Mouse (Mus musculus): ENCODE results near the gene Fgf13. TPM values are rescaled to one million over a fixed set of nuclear protein-coding genes. Genes with fewer than 3 reads are reported as not detected.

Gene Fgf13
- polyA plus RNA-seq, 1 experiment = not detected

DNA sequence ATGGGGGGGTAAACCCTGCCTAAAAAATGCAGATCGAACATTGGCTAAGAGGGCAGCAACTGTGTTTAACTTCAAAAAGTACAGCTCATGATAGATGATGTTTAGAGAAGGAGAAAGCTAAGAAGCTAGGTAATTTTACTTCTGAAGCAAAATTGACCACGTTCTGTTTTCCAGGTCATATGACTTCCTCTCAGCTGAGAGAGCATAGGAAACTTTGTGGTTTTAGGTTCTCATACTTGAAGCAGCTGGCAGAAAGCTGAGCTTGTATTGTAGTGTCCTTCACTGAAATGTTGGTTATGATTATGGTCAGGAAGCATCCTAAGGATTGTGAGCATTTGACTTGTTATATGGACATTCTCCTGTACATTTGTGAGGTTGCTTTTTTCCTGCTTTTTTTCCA, 425.9 kb downstream of the Fgf13 start:
- no peak overlapping the region for H3K4me3 ChIP-seq (ENCODE audit: insufficient read depth, poor library complexity, severe bottlenecking)
- TF ChIP-seq CEBPB (IDR thresholded peaks at IDR 0.05; ENCODE audit: low read depth) = no peak
- no peak for TF ChIP-seq MYOG (IDR thresholded peaks at IDR 0.05; ENCODE audit: control insufficient read depth, extremely low read depth, insufficient read length)
- no peak for TF ChIP-seq USF1 (IDR thresholded peaks at IDR 0.05; ENCODE audit: low read depth)
- TF ChIP-seq FOSL1 (IDR thresholded peaks at IDR 0.05; ENCODE audit: insufficient read depth, low read length, poor library complexity, severe bottlenecking) = no peak
- no peak for TF ChIP-seq CTCF (IDR thresholded peaks at IDR 0.05; ENCODE audit: control insufficient read depth, insufficient read depth, insufficient read length)
- H3K27me3 ChIP-seq (ENCODE audit: control insufficient read depth, insufficient read depth, insufficient read length) = no peaks in the 10 kb centered on the region
- H3K79me3 ChIP-seq (ENCODE audit: low read depth) = no peaks in the 10 kb centered on the region
- no peaks in the 10 kb centered on the region for H3K36me3 ChIP-seq (ENCODE audit: control insufficient read depth, insufficient read depth)
- H3K79me2 ChIP-seq (ENCODE audit: control insufficient read depth, insufficient read depth) = no peaks in the 10 kb centered on the region
- no peak overlapping the region for H3ac ChIP-seq (ENCODE audit: control insufficient read depth, insufficient read length, low read depth)

DNA sequence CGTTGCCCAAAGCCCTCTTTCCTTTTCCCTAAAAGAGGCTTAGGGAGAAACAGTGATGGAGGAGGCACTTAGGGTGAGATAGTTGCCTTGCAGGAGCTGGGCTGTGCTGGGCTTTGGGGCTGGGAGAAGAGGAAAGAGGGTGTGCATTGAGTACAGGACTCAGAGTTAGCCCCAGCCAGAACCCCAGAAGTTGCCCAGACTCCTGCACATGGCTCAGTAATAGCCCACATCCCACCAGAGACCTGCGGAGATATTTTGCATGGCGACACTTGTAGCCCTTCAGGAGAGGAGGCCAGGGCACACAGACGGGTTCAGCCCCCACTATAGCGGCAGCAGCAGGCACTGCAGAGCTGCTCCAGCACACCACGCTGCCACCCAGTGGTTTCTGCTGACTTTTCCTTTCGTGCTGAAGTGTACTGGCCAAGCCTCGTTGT, 432.9 kb downstream of the Fgf13 start:
- H3K27me3 ChIP-seq (ENCODE audit: control insufficient read depth, insufficient read depth, insufficient read length) = no peaks in the 10 kb centered on the region
- H3ac ChIP-seq (ENCODE audit: control insufficient read depth, insufficient read length, low read depth) = no peak overlapping the region
- TF ChIP-seq MYOG (IDR thresholded peaks at IDR 0.05; ENCODE audit: control insufficient read depth, extremely low read depth, insufficient read length) = no peak
- TF ChIP-seq FOSL1 (IDR thresholded peaks at IDR 0.05; ENCODE audit: insufficient read depth, low read length, poor library complexity, severe bottlenecking) = no peak
- TF ChIP-seq CTCF (IDR thresholded peaks at IDR 0.05; ENCODE audit: control insufficient read depth, insufficient read depth, insufficient read length) = no peak
- no peak for TF ChIP-seq MAX (IDR thresholded peaks at IDR 0.05)
- TF ChIP-seq CEBPB (IDR thresholded peaks at IDR 0.05; ENCODE audit: low read depth) = no peak
- TF ChIP-seq USF1 (IDR thresholded peaks at IDR 0.05; ENCODE audit: low read depth) = no peak
- TF ChIP-seq MYOD1 (IDR thresholded peaks at IDR 0.05; ENCODE audit: control insufficient read depth, insufficient read length, low read depth) = no peak
- no peaks in the 10 kb centered on the region for H3K36me3 ChIP-seq (ENCODE audit: control insufficient read depth, insufficient read depth)
- no peaks in the 10 kb centered on the region for H3K79me2 ChIP-seq (ENCODE audit: control insufficient read depth, insufficient read depth)
- no peak overlapping the region for H3K4me3 ChIP-seq (ENCODE audit: insufficient read depth, poor library complexity, severe bottlenecking)
- no peaks in the 10 kb centered on the region for H3K79me3 ChIP-seq (ENCODE audit: low read depth)

DNA sequence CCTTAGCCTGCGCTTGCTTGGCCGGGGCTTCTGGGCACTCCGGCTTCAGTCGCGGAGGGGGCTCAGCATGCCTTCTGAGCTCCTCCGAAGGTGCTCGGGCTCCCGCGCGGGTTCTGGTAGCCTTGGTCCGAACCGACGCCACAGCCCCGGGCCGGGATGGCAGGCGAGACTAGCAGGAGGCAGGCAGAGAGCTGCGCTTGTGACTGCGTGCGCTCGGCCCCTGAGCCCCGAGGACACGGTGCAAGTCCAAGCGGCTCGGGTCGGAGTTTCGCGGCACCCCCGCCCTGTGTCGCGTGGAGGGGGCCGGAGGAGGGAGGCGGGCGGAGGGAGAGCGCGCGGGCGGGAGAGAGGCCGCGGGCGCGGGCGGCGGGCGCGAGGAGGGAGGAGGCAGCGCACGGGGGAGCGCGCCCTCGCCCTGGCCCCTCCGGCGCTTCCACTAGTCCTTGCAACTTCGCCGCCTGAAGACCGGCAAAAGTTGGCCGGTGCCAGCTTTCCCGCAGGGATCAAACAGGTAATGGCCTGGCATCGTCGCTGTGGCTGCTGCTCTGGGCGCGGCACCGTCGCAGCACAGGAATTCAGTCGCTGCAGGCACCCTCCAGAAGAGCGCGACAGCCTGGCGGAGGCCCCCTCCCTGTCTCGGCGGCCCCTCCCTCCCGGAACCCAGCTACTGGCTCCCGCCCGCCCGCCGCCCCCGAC, 433.6 kb downstream of the Fgf13 start:
- H3K27me3 ChIP-seq (ENCODE audit: control insufficient read depth, insufficient read depth, insufficient read length) = no peaks in the 10 kb centered on the region

DNA sequence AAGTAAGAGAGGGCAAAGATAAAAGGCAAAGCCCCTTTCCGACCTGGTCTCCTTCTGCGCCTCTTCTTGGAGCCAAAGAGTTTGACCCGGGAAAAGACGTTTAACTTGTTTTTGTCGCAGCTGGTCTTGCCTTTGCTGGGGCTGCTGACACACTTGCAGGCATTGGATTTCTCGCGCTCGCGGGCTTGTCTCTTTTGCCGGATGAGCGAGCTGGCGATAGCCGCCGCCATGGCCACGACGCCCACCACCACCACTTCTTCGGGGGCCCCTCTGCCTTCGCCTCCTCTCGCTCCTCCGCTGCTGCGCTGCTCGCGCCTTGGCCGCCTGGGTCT, 434.1 kb downstream of the Fgf13 start:
- no peaks in the 10 kb centered on the region for H3K79me2 ChIP-seq (ENCODE audit: control insufficient read depth, insufficient read depth)
- H3K4me3 ChIP-seq (ENCODE audit: insufficient read depth, poor library complexity, severe bottlenecking) = no peak overlapping the region
- H3K27me3 ChIP-seq (ENCODE audit: control insufficient read depth, insufficient read depth, insufficient read length) = no peaks in the 10 kb centered on the region
- no peak overlapping the region for H3ac ChIP-seq (ENCODE audit: control insufficient read depth, insufficient read length, low read depth)
- TF ChIP-seq CTCF (IDR thresholded peaks at IDR 0.05; ENCODE audit: control insufficient read depth, insufficient read depth, insufficient read length) (no peak), CEBPB (IDR thresholded peaks at IDR 0.05; ENCODE audit: low read depth) (no peak), MYOG (IDR thresholded peaks at IDR 0.05; ENCODE audit: control insufficient read depth, extremely low read depth, insufficient read length) (no peak), USF1 (IDR thresholded peaks at IDR 0.05; ENCODE audit: low read depth) (no peak), MYOD1 (IDR thresholded peaks at IDR 0.05; ENCODE audit: control insufficient read depth, insufficient read length, low read depth) (no peak)
- H3K79me3 ChIP-seq (ENCODE audit: low read depth) = no peaks in the 10 kb centered on the region
- H3K36me3 ChIP-seq (ENCODE audit: control insufficient read depth, insufficient read depth) = no peaks in the 10 kb centered on the region

More for the DNA sequence above, 433.6 kb downstream of the Fgf13 start:
- TF ChIP-seq MYOD1 (IDR thresholded peaks at IDR 0.05; ENCODE audit: control insufficient read depth, insufficient read length, low read depth) = no peak
- no peak for TF ChIP-seq MYOG (IDR thresholded peaks at IDR 0.05; ENCODE audit: control insufficient read depth, extremely low read depth, insufficient read length)
- no peak for TF ChIP-seq CEBPB (IDR thresholded peaks at IDR 0.05; ENCODE audit: low read depth)
- no peak for TF ChIP-seq FOSL1 (IDR thresholded peaks at IDR 0.05; ENCODE audit: insufficient read depth, low read length, poor library complexity, severe bottlenecking)
- TF ChIP-seq MAX (IDR thresholded peaks at IDR 0.05) = no peak
- TF ChIP-seq CTCF (IDR thresholded peaks at IDR 0.05; ENCODE audit: control insufficient read depth, insufficient read depth, insufficient read length) = no peak
- TF ChIP-seq USF1 (IDR thresholded peaks at IDR 0.05; ENCODE audit: low read depth) = no peak
- H3K36me3 ChIP-seq (ENCODE audit: control insufficient read depth, insufficient read depth) = no peaks in the 10 kb centered on the region
- H3K79me2 ChIP-seq (ENCODE audit: control insufficient read depth, insufficient read depth) = no peaks in the 10 kb centered on the region
- no peak overlapping the region for H3ac ChIP-seq (ENCODE audit: control insufficient read depth, insufficient read length, low read depth)
- H3K79me3 ChIP-seq (ENCODE audit: low read depth) = no peaks in the 10 kb centered on the region
- no peak overlapping the region for H3K4me3 ChIP-seq (ENCODE audit: insufficient read depth, poor library complexity, severe bottlenecking)

DNA sequence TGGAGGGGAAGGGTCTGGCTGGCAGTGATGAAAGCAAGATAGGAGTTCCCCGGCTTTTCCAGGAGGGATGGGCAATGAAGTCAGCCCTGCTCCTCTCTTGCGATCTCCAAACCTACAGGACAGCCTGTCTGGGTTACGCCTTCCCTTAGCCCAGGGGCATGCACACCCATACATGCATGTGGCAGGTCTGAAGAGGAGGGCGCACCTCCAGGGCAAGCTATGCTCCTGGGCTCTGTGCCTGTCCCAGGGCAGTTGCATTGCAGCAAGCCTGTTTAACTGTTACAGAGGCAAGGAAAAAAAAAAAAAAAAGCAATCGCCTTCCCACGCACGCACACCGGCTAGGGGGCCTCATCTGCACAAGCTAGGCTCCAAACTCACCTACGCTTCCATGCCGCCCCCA, 434.5 kb downstream of the Fgf13 start:
- H3K79me2 ChIP-seq (ENCODE audit: control insufficient read depth, insufficient read depth) = no peaks in the 10 kb centered on the region
- H3K79me3 ChIP-seq (ENCODE audit: low read depth) = no peaks in the 10 kb centered on the region
- H3K36me3 ChIP-seq (ENCODE audit: control insufficient read depth, insufficient read depth) = no peaks in the 10 kb centered on the region
- no peak for TF ChIP-seq MYOD1 (IDR thresholded peaks at IDR 0.05; ENCODE audit: control insufficient read depth, insufficient read length, low read depth)
- no peak for TF ChIP-seq MAX (IDR thresholded peaks at IDR 0.05)
- no peak for TF ChIP-seq CTCF (IDR thresholded peaks at IDR 0.05; ENCODE audit: control insufficient read depth, insufficient read depth, insufficient read length)
- TF ChIP-seq CEBPB (IDR thresholded peaks at IDR 0.05; ENCODE audit: low read depth) = no peak
- TF ChIP-seq MYOG (IDR thresholded peaks at IDR 0.05; ENCODE audit: control insufficient read depth, extremely low read depth, insufficient read length) = no peak
- TF ChIP-seq FOSL1 (IDR thresholded peaks at IDR 0.05; ENCODE audit: insufficient read depth, low read length, poor library complexity, severe bottlenecking) = no peak
- TF ChIP-seq USF1 (IDR thresholded peaks at IDR 0.05; ENCODE audit: low read depth) = no peak
- no peak overlapping the region for H3K4me3 ChIP-seq (ENCODE audit: insufficient read depth, poor library complexity, severe bottlenecking)
- H3K27me3 ChIP-seq (ENCODE audit: control insufficient read depth, insufficient read depth, insufficient read length) = no peaks in the 10 kb centered on the region
- H3ac ChIP-seq (ENCODE audit: control insufficient read depth, insufficient read length, low read depth) = no peak overlapping the region

DNA sequence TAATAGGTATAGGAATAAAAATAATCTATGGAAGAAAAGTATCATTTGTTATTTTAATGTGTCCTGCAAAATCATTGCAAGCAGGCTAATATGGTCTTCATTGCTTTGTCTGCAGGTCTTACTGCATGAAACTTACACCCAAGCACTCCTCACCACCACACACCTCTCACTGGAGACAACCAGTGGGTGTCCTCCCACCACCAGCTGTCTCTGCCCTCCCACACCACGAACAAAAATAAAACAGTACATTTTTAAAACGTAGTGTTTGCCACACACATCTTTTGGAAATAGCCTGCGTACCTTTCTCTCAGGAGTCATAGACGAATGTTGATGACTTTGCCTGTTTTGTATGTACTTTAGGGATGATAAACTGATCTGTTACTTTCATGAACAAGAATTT, 441.2 kb downstream of the Fgf13 start:
- Histone ChIP-seq H3K36me3 (ENCODE audit: control insufficient read depth, insufficient read depth) (no peaks in the 10 kb centered on the region), H3K27me3 (ENCODE audit: control insufficient read depth, insufficient read depth, insufficient read length) (no peaks in the 10 kb centered on the region), H3K4me3 (ENCODE audit: insufficient read depth, poor library complexity, severe bottlenecking) (no peak overlapping the region)

More for the DNA sequence above, 441.2 kb downstream of the Fgf13 start:
- TF ChIP-seq USF1 (IDR thresholded peaks at IDR 0.05; ENCODE audit: low read depth) (no peak), MAX (IDR thresholded peaks at IDR 0.05) (no peak), MYOG (IDR thresholded peaks at IDR 0.05; ENCODE audit: control insufficient read depth, extremely low read depth, insufficient read length) (no peak), CEBPB (IDR thresholded peaks at IDR 0.05; ENCODE audit: low read depth) (no peak), FOSL1 (IDR thresholded peaks at IDR 0.05; ENCODE audit: insufficient read depth, low read length, poor library complexity, severe bottlenecking) (no peak), CTCF (IDR thresholded peaks at IDR 0.05; ENCODE audit: control insufficient read depth, insufficient read depth, insufficient read length) (no peak), MYOD1 (IDR thresholded peaks at IDR 0.05; ENCODE audit: control insufficient read depth, insufficient read length, low read depth) (no peak)
- Histone ChIP-seq H3K79me2 (ENCODE audit: control insufficient read depth, insufficient read depth) (no peaks in the 10 kb centered on the region), H3ac (ENCODE audit: control insufficient read depth, insufficient read length, low read depth) (no peak overlapping the region), H3K79me3 (ENCODE audit: low read depth) (no peaks in the 10 kb centered on the region)

All from C2C12 (cell line).